Mouse (Mus musculus): ENCODE measurements around the gene Wdr61.

- TF ChIP-seq CTCF (IDR thresholded peaks at IDR 0.05) (no peak), EP300 (IDR thresholded peaks at IDR 0.05) (no peak)
These were observed 42.2 kb upstream of the Wdr61 start for GRCm38 (mm10) chr9:54776451-54776982.
